Comparison of ENCODE assay signal across 8 mouse cellular contexts in the genomic region with DNA sequence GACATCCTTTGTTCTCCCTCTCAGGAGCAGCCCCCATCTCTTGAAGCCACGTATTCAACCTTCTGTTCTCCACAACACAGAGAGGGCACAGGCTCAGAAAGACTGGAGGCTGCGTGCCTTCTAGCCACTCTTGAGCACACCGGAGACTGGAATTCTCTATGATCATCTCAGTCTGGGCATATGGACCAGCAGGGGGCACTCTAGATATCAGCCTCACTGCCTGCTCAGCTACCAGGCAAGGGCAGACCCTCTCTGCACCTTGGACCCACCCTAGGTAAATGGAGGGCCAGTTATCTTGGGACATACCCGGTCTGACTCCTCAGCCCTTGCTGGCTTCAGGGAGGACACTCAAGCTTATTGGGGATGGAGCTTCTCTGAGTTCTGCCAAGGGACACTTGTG. TPM values are rescaled to one million over a fixed set of nuclear protein-coding genes. Genes with fewer than 3 reads are reported as not detected.
DNase-seq lines count a peak whose midpoint lies in the region; ATAC-seq and TF ChIP-seq lines count a peak whose summit lies in the region.

No protein-coding gene starts in this region.

- no peaks in the 10 kb centered on the region for H3K27me3 ChIP-seq in kidney, embryonic 16.5 days (ENCODE audit: insufficient read depth, low read length)
- H3K27me3 ChIP-seq in forebrain, embryonic 16.5 days (replicated peaks; ENCODE audit: control insufficient read depth, insufficient read depth, low read length), result no peaks in the 10 kb centered on the region

- DNase-seq in kidney, adult 11 months, result peak; percentile 11
- DNase-seq in ES-CJ7 (ENCODE audit: low read depth, low spot score), result peak; percentile 49
- peak; percentile 40 for DNase-seq in lung, postnatal 36 days
- DNase-seq in spleen, postnatal 36 days (ENCODE audit: low spot score in 2 of 2), result no peak
- no peak for DNase-seq in left cerebral cortex, postnatal 10 days (ENCODE audit: extremely low spot score in 1 of 2, low spot score in 2 of 2)

- 0 out of 2 replicates have a peak, but pooled peaks have one; percentile 3 for TF ChIP-seq CTCF in bone marrow, adult 2 months (IDR thresholded peaks at IDR 0.05; ENCODE audit: control insufficient read depth, insufficient read depth, low read length)

- 75% methylated on average over 4 of the region's 4 CpGs for WGBS in kidney, embryonic 16.5 days
- WGBS in bone marrow, adult 2 months, result 83% methylated on average over 4 of the region's 4 CpGs
- 77% methylated on average over 4 of the region's 4 CpGs for WGBS in forebrain, embryonic 16.5 days

- 0 out of 2 replicates have a peak, but pooled peaks cover 2% of the 10 kb centered on the region for H3K36me3 ChIP-seq in kidney, embryonic 16.5 days (ENCODE audit: insufficient read depth, low read length)
- no peaks in the 10 kb centered on the region for H3K36me3 ChIP-seq in forebrain, embryonic 16.5 days (ENCODE audit: control insufficient read depth, insufficient read depth)

- peaks cover 29% of the 10 kb centered on the region for H3K4me1 ChIP-seq in kidney, embryonic 16.5 days (ENCODE audit: insufficient read depth, low read length)
- H3K4me1 ChIP-seq in bone marrow, adult 2 months (ENCODE audit: control insufficient read depth, insufficient read depth, low read length), result no peaks in the 10 kb centered on the region
- H3K4me1 ChIP-seq in forebrain, embryonic 16.5 days (replicated peaks; ENCODE audit: control insufficient read depth, insufficient read depth, low read length), result no peaks in the 10 kb centered on the region

- no peak overlapping the region for H3K27ac ChIP-seq in kidney, embryonic 16.5 days (ENCODE audit: low read length)
- no peak overlapping the region for H3K27ac ChIP-seq in bone marrow, adult 2 months (ENCODE audit: control insufficient read depth, insufficient read depth, low read depth, low read length, poor library complexity)
- no peak overlapping the region for H3K27ac ChIP-seq in forebrain, embryonic 16.5 days (ENCODE audit: low read length)

- TF ChIP-seq POLR2A in bone marrow, adult 2 months (IDR thresholded peaks at IDR 0.05; ENCODE audit: borderline replicate concordance, control insufficient read depth, low read depth, low read length), result no peak

- no peaks in the 10 kb centered on the region for H3K9me3 ChIP-seq in kidney, embryonic 16.5 days (ENCODE audit: low read length)
- no peaks in the 10 kb centered on the region for H3K9me3 ChIP-seq in forebrain, embryonic 16.5 days (ENCODE audit: control insufficient read depth, low read length)

- no peak for ATAC-seq in kidney, embryonic 16.5 days (ENCODE audit: low FRiP score, low TSS enrichment)
- ATAC-seq in forebrain, embryonic 16.5 days, result peak; percentile 54; the same call in 1 of the 2 replicates

- intact Hi-C loops in left cerebral cortex, postnatal 10 days (cut with DNase I), result no loop called here

- no peak overlapping the region for H3K9ac ChIP-seq in kidney, embryonic 16.5 days (replicated peaks; ENCODE audit: low read length)
- H3K9ac ChIP-seq in forebrain, embryonic 16.5 days (replicated peaks; ENCODE audit: low read depth, low read length), result no peak overlapping the region

- no peak overlapping the region for H3K4me2 ChIP-seq in kidney, embryonic 16.5 days (replicated peaks; ENCODE audit: low read depth, low read length)
- no peak overlapping the region for H3K4me2 ChIP-seq in forebrain, embryonic 16.5 days (ENCODE audit: low read length)

- no peak overlapping the region for H3K4me3 ChIP-seq in kidney, embryonic 16.5 days (ENCODE audit: low read length)
- H3K4me3 ChIP-seq in bone marrow, adult 2 months (replicated peaks; ENCODE audit: control insufficient read depth, low read depth, low read length), result no peak overlapping the region
- H3K4me3 ChIP-seq in forebrain, embryonic 16.5 days (replicated peaks; ENCODE audit: low read length), result no peak overlapping the region

RNA-seq across cellular contexts. Expression of a gene that starts 58.4 kb away (rescaled TPM):
- 50.4 and 50.8 TPM in 2 replicates for polyA plus RNA-seq in kidney, embryonic 16.5 days (2015; fragmentation: Nextera tagmentation; extraction: Ambion mirVana)
- 1.00 and 3.5 TPM in 2 replicates for polyA plus RNA-seq in bone marrow, adult 2 months (2011; ENCODE audit: insufficient read depth, insufficient read length, low replicate concordance, missing spikeins)
- polyA plus RNA-seq in forebrain, embryonic 16.5 days (2015; fragmentation: Nextera tagmentation; extraction: Ambion mirVana), result 41.8 and 44.2 TPM in 2 replicates
- 10 to 100 TPM; 18.7 to 21.0 TPM for total RNA-seq in left cerebral cortex, postnatal 10 days (2021)

Comparison
In these comparisons a context has a peak if more than half of its experiments do, and no peak if none do; other contexts are left out.
1. DNase-seq: peak in kidney, adult 11 months (single experiment), ES-CJ7 (single experiment) and lung, postnatal 36 days (single experiment); none in spleen, postnatal 36 days (0 of 2) and left cerebral cortex, postnatal 10 days (0 of 2).